Mouse (Mus musculus) frontal cortex, postnatal 25 days (tissue): ENCODE data around the gene Glrx5.

ENCODE experiments used
- DNase-seq, 2 experiments: peaks; one replicate each; pipeline ENCODE4 v3.0.0; 2022; ENCODE audit warnings: low spot score in 2 of 2

Gene Glrx5

DNA sequence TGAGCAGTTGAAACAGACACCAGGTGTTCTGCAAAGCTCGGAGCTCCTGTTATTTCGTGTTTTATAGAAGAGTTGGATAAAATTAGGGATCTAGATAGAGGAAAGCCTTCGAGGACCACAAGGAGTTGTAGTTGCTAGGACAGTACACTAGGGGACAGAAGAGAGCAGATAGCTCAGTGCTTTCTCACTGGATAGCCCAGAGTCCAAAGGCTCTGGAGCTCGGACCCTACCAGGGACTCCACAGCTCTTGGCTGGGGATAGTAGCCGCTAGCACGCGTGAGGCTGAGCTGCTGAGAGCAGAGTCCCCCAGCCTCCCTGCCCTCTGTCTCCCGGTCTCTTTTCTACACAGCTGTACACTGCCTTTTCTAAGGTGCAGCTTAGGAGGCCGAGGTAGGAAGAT lies 41.2 kb downstream of the Glrx5 start:
- DNase-seq: no peak

DNA sequence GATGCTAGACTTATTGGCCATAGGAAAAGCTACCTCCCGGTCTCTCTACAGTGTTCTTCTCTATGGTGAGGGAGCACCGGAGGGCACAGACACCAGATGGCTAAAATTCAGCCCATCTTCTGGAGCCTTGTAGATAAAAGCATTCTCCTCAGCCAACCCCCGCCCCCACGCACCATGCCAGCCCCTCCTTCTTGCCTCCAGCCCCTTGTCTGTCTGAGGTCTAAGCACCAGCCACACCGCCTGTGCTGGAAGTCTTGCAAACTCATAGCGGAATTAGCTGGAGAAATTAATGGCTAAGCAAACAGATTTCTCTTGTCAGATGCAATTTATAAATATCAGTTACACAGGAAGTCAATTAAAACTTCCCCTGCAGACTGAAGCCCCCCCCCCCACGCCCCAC lies 43.0 kb downstream of the Glrx5 start:
- DNase-seq: no peak

DNA sequence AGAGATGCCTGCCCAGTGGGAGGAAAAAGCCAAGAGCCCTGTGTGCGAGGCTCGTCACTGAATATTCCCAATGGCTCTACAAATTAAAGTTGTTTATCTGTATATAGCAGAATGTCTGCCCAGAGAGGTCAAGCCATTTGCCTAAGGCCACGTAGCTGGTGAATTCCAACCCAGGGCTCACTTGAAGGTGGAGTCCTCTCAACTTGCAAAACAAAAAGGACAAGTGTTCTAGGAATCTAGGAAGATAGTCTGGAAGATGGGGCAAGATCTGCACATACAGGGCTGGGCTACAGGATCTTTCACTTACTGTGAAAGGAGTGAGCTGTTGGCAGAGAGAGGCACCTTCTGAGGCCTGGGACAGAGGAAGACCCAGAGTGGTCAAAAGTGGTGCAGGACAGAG lies 44.0 kb downstream of the Glrx5 start:
- no peak for DNase-seq

DNA sequence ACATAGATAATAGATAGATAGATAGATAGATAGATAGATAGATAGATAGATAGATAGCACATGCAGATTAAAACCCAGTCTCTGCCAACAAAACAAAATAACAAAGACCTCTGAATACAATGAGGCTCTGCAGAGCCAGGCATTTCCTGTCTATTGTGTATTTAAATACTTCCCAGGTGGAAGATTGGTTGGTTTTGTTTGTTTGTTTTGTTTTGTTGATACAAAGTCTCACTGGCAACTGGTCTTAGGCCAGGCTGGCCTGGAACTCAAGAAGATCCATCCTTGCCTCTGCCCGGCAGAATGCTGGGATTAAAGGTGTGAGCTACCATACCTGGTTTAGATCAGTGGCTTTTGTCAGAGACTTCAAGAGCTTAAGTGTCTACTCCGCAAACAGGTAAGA lies 44.7 kb downstream of the Glrx5 start:
- DNase-seq: no peak

DNA sequence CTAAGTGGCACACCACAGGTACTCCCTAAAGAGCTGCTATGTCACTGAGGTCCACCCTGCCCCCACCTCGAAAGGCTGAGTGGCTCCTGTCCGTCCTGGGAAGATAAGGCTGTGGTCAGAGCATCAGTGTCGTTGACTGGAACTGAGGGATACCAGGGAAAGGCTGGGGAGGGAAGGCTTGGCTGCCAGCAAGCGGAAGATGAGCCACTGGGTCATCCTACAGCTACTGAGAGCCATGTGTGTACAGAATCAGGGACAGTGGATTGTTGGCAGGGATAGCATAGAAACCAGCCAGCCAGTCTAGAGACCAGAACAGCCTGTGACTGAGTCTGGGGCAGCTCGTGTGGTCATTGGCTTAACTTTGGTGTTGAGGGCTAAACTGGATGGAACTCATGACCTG lies 51.7 kb downstream of the Glrx5 start:
- no peak for DNase-seq

DNA sequence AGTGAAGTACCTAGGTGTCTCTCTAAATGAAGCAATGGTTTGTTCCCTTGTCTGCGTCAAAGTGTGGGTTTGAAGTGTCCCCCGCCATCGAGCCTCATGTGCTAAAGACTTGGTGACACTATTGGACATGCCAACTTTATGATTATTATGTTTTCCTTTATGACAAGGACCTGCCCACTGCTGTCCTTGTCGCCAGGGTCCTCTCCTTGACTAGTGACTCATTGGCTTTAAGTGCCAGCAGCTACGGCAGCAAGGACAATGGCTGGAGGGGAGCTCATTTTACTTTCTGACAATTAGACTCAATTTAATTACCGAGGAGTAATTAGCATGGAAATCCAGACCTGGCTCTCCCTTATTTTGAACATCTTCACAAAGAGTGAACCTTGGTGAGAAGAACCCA lies 52.3 kb downstream of the Glrx5 start:
- DNase-seq: no peak

DNA sequence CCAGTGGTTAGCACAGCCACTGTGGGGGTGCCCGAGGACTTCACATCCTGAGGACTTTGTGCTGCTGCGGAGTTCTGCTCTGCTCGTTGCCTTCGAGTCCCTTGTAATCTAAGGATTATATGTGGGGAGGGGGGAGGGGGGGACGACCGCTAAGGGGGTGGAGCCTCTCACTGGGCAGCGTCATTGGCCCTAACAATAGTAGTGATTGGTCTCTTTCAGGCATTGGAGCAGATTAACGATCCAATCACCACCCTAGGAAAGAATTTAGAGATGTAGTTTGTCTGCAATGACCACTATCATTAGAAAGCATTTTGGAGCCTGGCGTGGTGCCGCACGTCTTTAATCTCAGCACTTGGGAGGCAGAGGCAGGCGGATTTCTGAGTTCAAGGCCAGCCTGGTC lies 52.8 kb downstream of the Glrx5 start:
- no peak for DNase-seq

DNA sequence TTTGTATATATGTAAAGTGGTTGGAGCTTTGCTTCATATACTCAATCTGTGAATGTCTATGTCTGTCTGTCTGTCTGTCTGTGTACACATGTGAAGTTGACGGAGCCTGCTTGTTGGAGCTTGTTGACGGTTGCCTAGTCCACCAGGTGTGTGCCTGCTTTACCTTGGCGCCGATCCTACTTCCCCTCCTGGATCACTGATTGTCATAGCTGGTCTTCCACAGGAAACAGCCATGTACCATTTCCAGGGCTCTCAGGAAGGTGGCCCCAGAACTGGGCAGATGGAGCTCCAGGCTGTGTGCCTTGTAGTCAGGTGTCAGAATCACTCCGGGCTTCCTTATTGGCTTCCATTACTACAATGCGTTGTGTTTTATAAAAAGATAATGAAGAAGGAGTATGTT lies 54.3 kb downstream of the Glrx5 start:
- DNase-seq: no peak

DNA sequence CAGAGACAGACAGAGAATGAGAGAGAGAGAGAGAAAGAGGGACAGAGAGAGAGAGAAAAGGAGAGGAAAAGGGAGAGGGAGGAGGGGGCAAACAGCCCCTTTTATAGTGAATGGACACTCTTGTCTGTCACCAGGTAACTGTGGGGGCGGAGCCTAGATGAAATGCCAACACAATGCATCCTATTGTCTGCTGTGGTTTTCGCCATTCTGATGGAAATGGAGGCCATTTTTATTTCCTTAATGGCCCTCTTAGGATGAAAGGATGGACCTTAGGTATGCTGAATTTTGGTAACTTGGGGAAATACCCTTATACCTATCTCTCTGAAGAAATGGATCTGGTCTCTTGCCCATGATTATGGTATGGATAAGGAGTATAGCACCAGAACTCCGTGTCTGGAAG lies 54.9 kb downstream of the Glrx5 start:
- DNase-seq: no peak

DNA sequence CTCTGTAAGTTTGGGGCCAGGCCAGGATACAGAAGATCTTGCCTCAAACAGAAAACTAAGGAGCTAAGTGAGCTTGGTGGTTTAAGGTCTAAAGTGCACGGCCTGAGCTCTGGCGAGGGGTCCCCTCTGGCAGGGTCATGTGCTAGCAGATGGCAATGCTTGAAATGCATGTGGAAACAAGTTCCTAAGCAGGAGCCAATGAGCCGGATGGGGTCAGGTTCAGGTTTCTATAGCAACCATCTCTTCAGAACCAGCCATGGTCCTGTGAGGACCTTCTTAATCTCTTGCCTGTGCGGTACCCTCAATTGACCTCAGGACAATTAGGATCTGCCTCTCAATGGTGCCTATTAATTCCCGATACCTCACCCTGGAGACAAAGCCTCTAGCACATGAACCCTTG lies 56.7 kb downstream of the Glrx5 start:
- no peak for DNase-seq

DNA sequence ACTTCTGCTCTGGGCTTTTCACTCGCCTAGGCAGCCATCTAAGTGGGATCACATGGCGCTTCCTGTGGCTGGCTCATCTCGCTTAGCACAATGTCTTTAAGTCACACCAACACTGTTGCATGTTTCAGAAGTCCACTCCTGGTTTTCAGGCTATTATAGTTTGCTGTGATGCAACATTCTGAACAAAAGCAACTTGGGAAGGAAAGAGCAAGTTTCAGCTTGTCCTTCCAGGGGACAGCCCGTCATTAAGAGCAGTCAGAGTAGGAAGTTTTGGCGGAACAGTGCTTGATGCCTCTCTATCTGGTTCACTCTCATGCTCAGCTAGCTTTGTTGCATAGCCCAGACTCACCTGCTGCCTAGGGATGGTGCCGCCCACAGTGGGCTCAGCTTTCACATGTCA lies 59.1 kb downstream of the Glrx5 start:
- DNase-seq: no peak
